Mouse (Mus musculus) embryonic fibroblast, embryonic 13.5 days (primary cell): Measurements from ENCODE around the gene Ddx43. TPM values are rescaled to one million over a fixed set of nuclear protein-coding genes. Genes with fewer than 3 reads are reported as not detected.
A peak's percentile ranks its signal among the peaks of the same experiment; 100 is the strongest.

Experiments
- H3K27ac ChIP-seq: 2 replicates; pipeline ENCODE4 v1.5.1; 2012; ENCODE audit warnings: low read length, control low read depth, inconsistent platforms; ENCODE audit not compliant: insufficient read depth
- H3K4me1 ChIP-seq: 2 replicates; pipeline ENCODE4 v1.6.1; 2011; ENCODE audit warnings: low read length; ENCODE audit not compliant: control insufficient read depth, insufficient read depth
- H3K4me3 ChIP-seq: 2 replicates; pipeline ENCODE4 v1.5.1; 2011; ENCODE audit warnings: mild to moderate bottlenecking, control low read depth, low read length; ENCODE audit not compliant: insufficient read depth
- CTCF ChIP-seq: IDR thresholded peaks from 2 replicates; pipeline ENCODE4 v1.5.1; 2011; ENCODE audit warnings: mild to moderate bottlenecking, control low read depth, low read length, moderate library complexity, borderline replicate concordance; ENCODE audit not compliant: insufficient read depth
- POLR2A ChIP-seq: IDR thresholded peaks from 2 replicates; pipeline ENCODE4 v1.6.1; 2011; ENCODE audit warnings: low read depth, mild to moderate bottlenecking, control low read depth, low read length, moderate library complexity
- polyA plus RNA-seq: library from polyadenylated mRNA; stranded (reverse); fragments of >200 nt; gene quantifications from 2 replicates; pipeline ENCODE4 v1.2.4, GENCODE M21; 2011; ENCODE audit warnings: low read depth; ENCODE audit not compliant: missing spikeins, insufficient read length

Ddx43 gene
- polyA plus RNA-seq, 1 experiment = 0.47 TPM

DNA sequence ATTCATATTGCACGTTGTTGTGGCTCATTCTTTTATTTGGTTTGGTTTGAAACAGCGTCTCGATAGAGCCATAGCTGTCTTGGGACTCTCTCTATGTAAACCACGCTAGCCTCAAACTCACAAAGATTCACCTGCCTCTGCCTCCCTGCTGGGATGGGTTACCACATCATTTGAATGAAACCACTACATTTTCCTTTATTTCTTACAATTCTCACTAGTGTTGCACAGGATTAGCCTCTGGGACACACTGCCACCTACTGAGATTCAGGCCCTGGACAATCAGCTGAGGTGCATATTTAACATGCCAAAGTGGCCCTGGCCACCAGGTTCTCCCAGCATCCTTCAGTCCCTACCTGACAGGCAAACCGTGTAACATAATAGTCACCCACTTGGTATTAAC lies 43.8 kb downstream of the Ddx43 start:
- Histone ChIP-seq H3K27ac (no peak overlapping the region), H3K4me3 (no peak overlapping the region), H3K4me1 (no peaks in the 10 kb centered on the region)
- TF ChIP-seq POLR2A (no peak), CTCF (no peak)

DNA sequence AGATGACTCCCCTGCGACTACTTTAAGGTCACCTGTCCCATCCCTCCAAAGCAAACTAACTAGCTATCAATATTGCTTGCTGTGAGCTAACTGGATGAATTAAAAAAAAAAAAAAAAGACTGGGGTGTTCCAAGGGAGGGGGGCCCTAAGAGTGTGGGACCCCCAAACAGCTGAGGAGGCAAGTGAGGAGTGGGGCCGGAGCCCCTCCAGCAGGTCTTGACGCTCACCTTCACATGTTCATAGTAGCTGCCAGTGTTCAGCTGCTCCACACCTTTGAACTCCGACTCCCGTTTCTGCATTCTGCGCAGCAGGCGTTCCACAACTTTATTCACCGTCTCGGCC lies 46.6 kb downstream of the Ddx43 start:
- Histone ChIP-seq H3K27ac (no peak overlapping the region), H3K4me3 (peak overlapping the region; percentile 66), H3K4me1 (no peaks in the 10 kb centered on the region)
- no peak for TF ChIP-seq CTCF
- no peak for TF ChIP-seq POLR2A

DNA sequence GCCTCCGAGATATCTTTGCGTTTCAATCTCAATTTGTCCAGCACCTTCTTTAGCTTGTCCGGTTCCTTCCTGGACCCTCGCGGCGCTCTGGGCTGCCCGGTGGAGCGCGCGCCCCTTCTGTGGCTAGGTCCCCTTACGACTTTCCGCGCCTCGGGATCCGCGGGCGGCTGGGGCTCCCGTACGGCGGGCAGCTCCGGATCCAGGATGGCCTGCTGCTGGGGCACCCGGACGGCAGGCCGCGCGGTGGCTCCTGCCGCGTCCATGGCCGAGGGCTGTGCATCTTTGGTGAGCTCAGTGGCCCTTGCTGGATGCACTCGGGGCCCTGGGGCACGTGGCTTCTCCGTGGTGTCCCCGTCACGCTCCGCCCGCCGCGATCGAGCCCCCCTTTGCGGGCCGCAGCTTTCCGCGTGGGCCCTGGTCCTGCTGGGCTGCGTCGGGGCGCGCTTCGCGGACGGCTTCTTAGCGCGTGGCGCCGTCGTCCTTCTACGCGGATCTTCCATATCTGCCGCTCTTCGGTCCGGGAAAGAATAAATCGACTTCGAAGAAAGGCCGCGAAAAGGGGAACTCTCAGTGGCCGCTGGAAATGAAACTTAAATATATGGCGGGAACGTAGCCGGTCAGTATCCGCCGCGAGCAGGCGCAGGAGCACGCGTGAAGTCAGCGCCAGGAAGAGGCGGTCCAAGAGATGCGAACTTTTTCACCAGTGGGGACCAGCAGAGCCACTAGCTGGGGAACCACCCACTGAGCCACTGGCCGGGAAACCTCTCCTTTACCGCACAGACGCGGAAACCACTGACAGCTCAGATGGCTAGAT lies 47.2 kb downstream of the Ddx43 start, which contains the start of gene Cgas:
Cgas (minus strand) TSS at position 659 of the 814 bp plus-strand sequence.
- Histone ChIP-seq H3K27ac (0 out of 2 replicates have a peak within 1 kb of the TSS, but pooled peaks have one; percentile 8), H3K4me3 (peak within 1 kb of the TSS; percentile 66), H3K4me1 (no peaks in the 10 kb centered on the region)
- peak; percentile 71 for TF ChIP-seq POLR2A
- TF ChIP-seq CTCF = no peak

DNA sequence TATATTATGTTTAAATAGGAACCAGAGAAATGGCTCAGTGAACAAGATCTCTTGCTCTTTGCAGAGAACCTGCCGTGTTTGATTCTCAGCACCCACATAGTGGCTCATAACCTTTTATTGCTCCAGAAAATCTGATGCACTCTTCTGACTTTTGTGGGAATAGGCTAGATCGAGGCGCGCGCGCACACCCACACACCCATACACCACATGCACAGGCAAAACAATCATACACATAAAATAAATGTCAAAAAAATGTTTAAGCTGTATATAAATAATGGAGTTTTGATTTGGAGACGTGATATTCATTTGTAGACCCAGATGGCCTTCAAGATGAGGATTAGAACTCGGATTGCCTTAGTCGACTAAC lies 52.0 kb downstream of the Ddx43 start:
- peak overlapping the region; percentile 46 for H3K4me3 ChIP-seq
- no peak overlapping the region for H3K27ac ChIP-seq
- peaks cover 7% of the 10 kb centered on the region; the same call in 1 of the 2 replicates for H3K4me1 ChIP-seq
- TF ChIP-seq CTCF (no peak), POLR2A (no peak)

DNA sequence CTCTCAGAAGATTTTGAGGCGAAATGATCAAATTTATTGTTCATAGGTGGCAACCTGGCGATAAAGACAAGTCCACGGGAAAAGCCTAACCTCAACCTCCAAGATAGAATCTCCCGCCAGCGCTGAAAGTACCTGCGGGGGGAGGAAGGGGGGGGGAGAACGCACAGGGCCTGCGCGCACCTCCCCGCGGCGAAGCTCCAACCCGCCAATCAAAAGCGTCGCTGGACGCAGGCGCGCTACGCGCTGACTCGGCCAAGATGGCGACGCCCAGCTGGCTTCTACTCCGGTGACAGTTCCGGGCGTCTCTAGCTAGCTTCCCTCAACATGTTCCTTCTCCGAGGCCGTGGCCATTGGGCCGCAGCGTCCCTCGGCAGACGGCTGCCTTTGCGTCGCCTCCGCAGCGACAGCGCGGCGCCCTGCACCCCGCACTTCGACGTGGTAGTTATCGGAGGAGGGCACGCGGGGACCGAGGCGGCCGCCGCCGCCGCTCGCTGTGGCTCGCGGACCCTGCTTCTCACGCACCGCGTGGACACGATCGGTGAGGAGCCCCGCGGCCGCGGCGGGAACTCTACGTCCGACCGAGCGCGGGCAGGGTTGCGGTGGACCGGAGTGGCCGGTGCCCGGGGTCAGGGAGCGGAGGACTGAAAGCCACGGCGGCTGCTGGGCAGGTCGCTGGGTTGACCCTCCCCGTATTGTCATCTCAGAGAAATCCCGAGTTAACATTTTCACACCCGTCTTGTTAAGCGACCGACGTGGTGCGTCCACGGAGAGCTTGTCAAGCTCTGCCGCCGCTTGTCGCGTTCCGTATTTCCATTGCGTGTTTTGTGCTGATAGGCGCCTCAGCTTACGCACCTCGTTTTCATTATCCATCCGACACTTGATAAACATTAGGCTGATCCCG lies 52.6 kb downstream of the Ddx43 start, which contains the start of the genes Mto1 and Gm17324:
Mto1 (plus strand) TSS at position 236 of the 901 bp plus-strand sequence.
Gm17324 (minus strand) TSS at position 814 of the 901 bp plus-strand sequence.
- Histone ChIP-seq H3K27ac (peak within 1 kb of the TSS; percentile 73), H3K4me3 (peak within 1 kb of the TSS; percentile 92), H3K4me1 (peaks cover 7% of the 10 kb centered on the region; the same call in 1 of the 2 replicates)
- TF ChIP-seq CTCF (no peak), POLR2A (peak; percentile 85)

DNA sequence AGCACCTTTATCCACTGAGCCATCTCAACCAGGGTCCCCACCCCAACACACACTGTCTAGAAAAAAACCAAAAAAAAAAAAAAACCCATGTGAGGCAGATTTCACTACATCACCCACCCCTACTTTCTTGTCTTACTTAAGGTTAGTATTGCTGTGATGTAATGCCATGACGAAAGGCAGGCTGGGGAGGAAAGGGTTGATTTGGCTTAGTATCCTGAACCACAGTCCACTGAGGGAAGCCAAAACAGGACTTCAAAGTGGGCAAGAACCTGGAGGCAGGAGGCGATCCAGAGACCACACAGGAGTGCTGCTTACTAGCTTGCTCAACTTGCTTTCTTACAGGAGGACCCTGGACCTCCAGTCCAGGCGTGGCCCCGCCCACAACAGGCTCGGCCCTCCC lies 54.8 kb downstream of the Ddx43 start:
- Histone ChIP-seq H3K4me3 (no peak overlapping the region), H3K27ac (no peak overlapping the region), H3K4me1 (peaks cover 7% of the 10 kb centered on the region; the same call in 1 of the 2 replicates)
- no peak for TF ChIP-seq CTCF
- no peak for TF ChIP-seq POLR2A

DNA sequence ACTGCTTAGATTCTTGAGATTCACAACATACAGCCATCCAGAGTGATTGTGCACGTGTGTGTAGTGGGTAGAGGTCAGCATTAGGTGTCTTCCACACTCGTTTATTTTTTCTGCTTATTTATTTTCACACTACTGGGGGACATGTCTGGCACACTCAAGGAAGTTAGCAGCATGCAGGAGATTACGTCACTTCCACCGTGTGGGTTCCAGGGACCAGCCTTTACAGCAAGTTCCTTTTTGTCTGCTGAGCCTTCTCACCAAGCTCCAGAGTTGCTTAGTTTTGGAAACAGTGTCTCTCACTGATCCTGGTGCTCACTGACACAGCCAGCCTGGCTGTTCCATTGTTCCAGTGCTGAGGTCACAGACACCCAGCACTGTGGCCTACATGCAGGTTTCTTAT lies 55.8 kb downstream of the Ddx43 start:
- Histone ChIP-seq H3K4me3 (no peak overlapping the region), H3K27ac (no peak overlapping the region), H3K4me1 (peaks cover 7% of the 10 kb centered on the region; the same call in 1 of the 2 replicates)
- no peak for TF ChIP-seq POLR2A
- no peak for TF ChIP-seq CTCF

DNA sequence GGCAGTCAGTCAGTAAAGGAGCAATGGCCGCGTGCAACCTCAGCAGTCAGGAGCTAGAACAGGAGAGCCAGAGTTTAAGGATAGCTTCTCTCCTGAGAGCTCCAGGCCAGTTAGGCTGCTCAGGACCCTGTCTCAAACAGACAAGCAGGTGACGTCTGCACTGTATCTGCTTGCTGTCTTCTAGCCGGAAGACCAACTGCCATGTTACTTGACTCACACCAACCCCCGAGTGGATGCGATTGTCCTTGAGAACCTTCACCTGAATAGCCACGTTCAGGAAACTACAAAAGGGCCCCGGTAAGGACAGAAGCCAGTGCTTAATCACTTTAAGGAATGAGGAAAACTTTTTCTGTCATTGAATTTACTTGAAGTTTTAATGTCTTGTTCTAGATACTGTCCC lies 61.4 kb downstream of the Ddx43 start:
- no peak for TF ChIP-seq POLR2A
- no peak for TF ChIP-seq CTCF
- no peak overlapping the region for H3K4me3 ChIP-seq

DNA sequence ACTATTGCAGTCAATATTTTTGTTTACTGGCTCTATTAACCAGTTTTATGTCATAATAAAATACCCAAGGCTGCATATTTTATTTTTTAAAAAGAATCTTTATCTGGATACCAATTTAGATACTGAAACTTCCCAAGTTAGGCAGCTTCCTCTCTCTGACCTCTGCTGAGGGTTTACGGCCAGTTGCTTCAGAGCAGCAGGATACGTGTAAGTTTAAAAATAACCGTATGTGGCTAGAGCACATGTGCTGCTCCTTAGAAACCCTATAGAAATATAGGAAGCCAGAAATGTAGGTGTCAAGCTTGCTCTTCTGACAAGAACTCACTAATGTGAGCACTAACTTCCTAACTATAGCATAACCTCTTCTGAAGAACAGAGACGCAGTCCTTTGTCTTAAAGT lies 67.8 kb downstream of the Ddx43 start:
- H3K4me3 ChIP-seq = no peak overlapping the region
- H3K4me1 ChIP-seq = no peaks in the 10 kb centered on the region
- no peak for TF ChIP-seq CTCF
- TF ChIP-seq POLR2A = no peak
- no peak overlapping the region for H3K27ac ChIP-seq

More for the DNA sequence above, 61.4 kb downstream of the Ddx43 start:
- no peak overlapping the region for H3K27ac ChIP-seq
- H3K4me1 ChIP-seq = no peaks in the 10 kb centered on the region

DNA sequence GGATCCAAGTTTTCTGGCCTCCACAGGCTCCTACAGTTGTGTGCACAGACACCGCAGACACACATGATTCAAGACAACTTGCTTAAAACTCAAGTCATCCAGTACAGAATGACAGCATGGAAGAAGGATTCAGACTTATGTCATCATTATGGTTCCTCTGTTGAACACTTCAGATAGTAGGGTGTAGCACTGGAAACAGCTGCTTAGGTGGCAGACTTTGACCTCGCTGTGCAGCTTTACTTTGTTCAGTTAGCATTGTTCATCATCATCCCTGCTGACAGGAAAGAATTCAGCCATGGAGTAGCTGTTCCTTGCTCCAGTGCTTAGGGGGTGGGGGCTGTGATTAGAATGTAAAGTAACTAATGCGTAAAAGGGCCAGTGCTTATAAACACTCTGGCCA lies 70.1 kb downstream of the Ddx43 start:
- Histone ChIP-seq H3K4me1 (no peaks in the 10 kb centered on the region), H3K27ac (no peak overlapping the region), H3K4me3 (no peak overlapping the region)
- no peak for TF ChIP-seq CTCF
- TF ChIP-seq POLR2A = no peak

Other genes starting within 250 kb of the Ddx43 start
- gene Gsta4, start 213.0 kb upstream of the Ddx43 start, polyA plus RNA-seq = 17.4 and 36.2 TPM in 2 replicates
- not detected in 2 replicates for gene Gsta1, start 165.1 kb upstream of the Ddx43 start, polyA plus RNA-seq
- gene Gm3776, start 138.6 kb upstream of the Ddx43 start, polyA plus RNA-seq = 0.57 TPM in 1 of 2 replicates, not detected in the other
- gene Gm10639, start 105.9 kb upstream of the Ddx43 start, polyA plus RNA-seq = not detected in 2 replicates
- not detected in 2 replicates for gene Omt2a, start 81.0 kb upstream of the Ddx43 start, polyA plus RNA-seq
- not detected in 2 replicates for gene Omt2b, start 68.2 kb upstream of the Ddx43 start, polyA plus RNA-seq
- not detected in 2 replicates for gene Gsta2, start 40.0 kb upstream of the Ddx43 start, polyA plus RNA-seq
- not detected in 2 replicates for gene Dppa5a, start 27.6 kb upstream of the Ddx43 start, polyA plus RNA-seq
- 0.47 TPM in 1 of 2 replicates, not detected in the other for gene Ooep, start 17.1 kb upstream of the Ddx43 start, polyA plus RNA-seq
- gene Cgas, start 47.5 kb downstream of the Ddx43 start, polyA plus RNA-seq = 5.1 and 5.8 TPM in 2 replicates
- gene Mto1, start 52.4 kb downstream of the Ddx43 start, polyA plus RNA-seq = 14.5 and 15.4 TPM in 2 replicates
- gene Gm17324, start 53.0 kb downstream of the Ddx43 start, polyA plus RNA-seq = not detected in 2 replicates
- gene Eef1a1, start 93.4 kb downstream of the Ddx43 start, polyA plus RNA-seq = 16,028 and 17,695 TPM in 2 replicates
- gene Slc17a5, start 192.3 kb downstream of the Ddx43 start, polyA plus RNA-seq = 12.2 and 12.7 TPM in 2 replicates
- gene Cd109, start 219.8 kb downstream of the Ddx43 start, polyA plus RNA-seq = 124 and 188 TPM in 2 replicates